Mouse (Mus musculus): ENCODE measurements around the gene Lmx1b.

DNA sequence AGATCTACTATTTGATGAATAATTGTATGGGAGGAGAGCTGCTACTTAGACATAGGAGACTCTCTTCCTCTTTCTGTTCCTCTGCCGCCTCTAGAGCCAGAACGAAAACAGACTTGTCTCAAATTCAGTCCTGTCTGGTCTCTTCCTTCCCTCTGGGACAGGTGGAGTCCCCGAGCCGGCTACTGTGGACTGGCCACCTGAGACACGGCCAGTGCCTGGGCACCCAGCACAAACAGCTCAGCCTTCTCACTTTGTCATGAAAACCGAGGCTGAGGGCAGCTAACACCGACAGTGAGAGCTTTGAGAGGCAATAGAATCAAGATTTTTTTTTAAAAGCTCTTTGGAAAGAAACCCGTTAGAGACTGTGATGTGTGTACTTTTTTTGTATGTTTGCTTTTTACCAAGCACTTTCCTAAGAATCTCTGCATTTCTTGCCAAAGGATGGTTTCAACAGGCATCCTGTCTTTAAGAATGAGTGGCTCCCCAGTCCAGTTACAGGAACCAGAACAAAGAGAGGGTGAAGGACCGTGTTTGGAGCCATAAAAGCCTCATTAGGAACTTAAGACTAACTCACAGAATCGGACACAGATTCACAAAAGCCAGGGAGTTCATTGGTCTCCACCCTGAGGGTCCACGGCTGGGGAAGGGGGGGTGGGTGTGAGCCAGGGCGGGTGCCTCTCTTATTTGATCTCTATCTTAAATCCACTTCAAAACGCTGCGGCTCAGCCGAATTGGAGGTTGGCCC lies 5.4 kb upstream of the Lmx1b start:
- TF ChIP-seq CTCF (IDR thresholded peaks at IDR 0.05) (no peak), EP300 (IDR thresholded peaks at IDR 0.05) (no peak)
